Mouse (Mus musculus) forebrain, embryonic 11.5 days (tissue): ENCODE measurements around the gene Prrt3. TPM values are rescaled to one million over a fixed set of nuclear protein-coding genes. Genes with fewer than 3 reads are reported as not detected.

Experiments
- ATAC-seq: fragments of 200-750 bp; cut with Nextera tagmentation; replicated peaks from 2 replicates; pipeline ENCODE4 v1.8.0; 2017; ENCODE audit warnings: moderate TSS enrichment; ENCODE audit not compliant: low FRiP score
- DNase-seq: peaks from one replicate; pipeline ENCODE4 v3.0.0-alpha.2; 2017; ENCODE audit warnings: low spot score
- H3K27ac ChIP-seq: fragments of 300-500 bp; sonication (generic); 2 replicates; pipeline ENCODE4 v1.5.1; 2014; ENCODE audit warnings: low read depth, low read length
- H3K27me3 ChIP-seq: fragments of 300-500 bp; sonication (generic); 2 replicates; pipeline ENCODE4 v1.6.1; 2014; ENCODE audit warnings: mild to moderate bottlenecking, low read length, mixed read lengths; ENCODE audit not compliant: control insufficient read depth, insufficient read depth
- H3K36me3 ChIP-seq: fragments of 300-500 bp; sonication (generic); 2 replicates; pipeline ENCODE4 v1.6.1; 2014; ENCODE audit warnings: mild to moderate bottlenecking, low read length, moderate library complexity, mixed read lengths; ENCODE audit not compliant: control insufficient read depth, insufficient read depth
- H3K4me1 ChIP-seq: fragments of 300-500 bp; sonication (generic); replicated peaks from 2 replicates; pipeline ENCODE4 v1.6.1; 2014; ENCODE audit warnings: low read length, mixed read lengths; ENCODE audit not compliant: control insufficient read depth, insufficient read depth
- H3K4me2 ChIP-seq: fragments of 300-500 bp; sonication (generic); 2 replicates; pipeline ENCODE4 v1.6.1; 2014; ENCODE audit warnings: low read depth, mild to moderate bottlenecking, low read length, moderate library complexity, mixed read lengths; ENCODE audit not compliant: severe bottlenecking
- H3K4me3 ChIP-seq: fragments of 300-500 bp; sonication (generic); 2 replicates; pipeline ENCODE4 v1.5.1; 2014; ENCODE audit warnings: low read depth, low read length
- H3K9ac ChIP-seq: fragments of 300-500 bp; sonication (generic); 2 replicates; pipeline ENCODE4 v1.6.1; 2014; ENCODE audit warnings: low read length
- H3K9me3 ChIP-seq: fragments of 300-500 bp; sonication (generic); 2 replicates; pipeline ENCODE4 v1.6.1; 2016; ENCODE audit warnings: low read length, mixed read lengths; ENCODE audit not compliant: control insufficient read depth
- WGBS: fragments of 180-500 bp; shearing (Covaris S2); extraction: QIAGEN DNeasy Blood & Tissue Kit; methylation state at CpG from one replicate; pipeline ENCODE4 v1.1.7; 2014; 5-methylcytosine and 5-hydroxymethylcytosine counted together
- polyA plus RNA-seq: library from polyadenylated mRNA; unstranded; fragments of >200 nt; fragmentation: Nextera tagmentation; extraction: Ambion mirVana; gene quantifications from 2 replicates; pipeline ENCODE4 v1.2.1, GENCODE M21; 2014

Gene Prrt3
- polyA plus RNA-seq, 1 experiment from 2014 or later = 2.1 TPM

DNA sequence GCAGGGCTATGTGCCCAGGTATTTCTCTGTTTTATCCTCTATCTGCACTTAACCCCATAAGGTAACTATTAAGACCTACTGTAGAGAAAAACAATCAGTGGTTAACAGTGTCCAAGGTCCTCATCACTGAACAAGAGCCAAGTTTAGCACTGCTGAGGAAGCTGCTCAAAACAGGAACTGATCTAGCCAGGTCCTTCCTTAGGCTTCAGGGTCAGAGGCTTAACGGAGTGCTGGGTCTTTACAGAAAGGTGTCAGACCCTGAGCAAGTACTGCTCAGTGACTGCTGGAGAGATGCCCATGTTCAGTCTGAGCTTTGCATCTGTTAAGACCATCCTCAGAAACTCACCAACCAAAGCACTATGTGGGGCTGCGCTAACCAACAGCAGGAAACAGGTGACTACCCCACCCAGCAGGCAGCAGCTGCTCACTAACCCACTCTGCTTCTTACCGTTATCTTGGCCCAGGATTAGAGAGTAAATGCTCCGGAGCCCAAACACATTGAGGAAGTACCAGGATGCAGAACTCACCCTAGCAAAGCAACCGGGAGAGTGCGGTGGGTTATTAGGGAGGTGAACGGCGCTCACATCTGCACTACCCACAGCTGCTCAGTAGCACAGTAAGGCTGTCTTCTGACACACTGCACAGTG is 15.8 kb upstream of the Prrt3 start:
- H3K9me3 ChIP-seq = no peaks in the 10 kb centered on the region
- WGBS = 94% methylated on average over 8 of the region's 8 CpGs
- DNase-seq = no peak

GRCm38 (mm10) chr6:113514600-113514999 is 12.9 kb upstream of the Prrt3 start:
- Histone ChIP-seq H3K4me2 (no peak overlapping the region), H3K9ac (no peak overlapping the region), H3K27ac (no peak overlapping the region), H3K4me1 (no peaks in the 10 kb centered on the region), H3K4me3 (no peak overlapping the region), H3K9me3 (no peaks in the 10 kb centered on the region), H3K36me3 (peaks cover 15% of the 10 kb centered on the region; the same call in 1 of the 2 replicates), H3K27me3 (no peaks in the 10 kb centered on the region)
- WGBS = 98% methylated on average over 3 of the region's 3 CpGs
- ATAC-seq (no peak), DNase-seq (no peak)

More for the DNA sequence above, 15.8 kb upstream of the Prrt3 start:
- no peak overlapping the region for H3K27ac ChIP-seq
- ATAC-seq = no peak
- no peak overlapping the region for H3K9ac ChIP-seq
- peaks cover 23% of the 10 kb centered on the region; the same call in 1 of the 2 replicates for H3K36me3 ChIP-seq
- no peak overlapping the region for H3K4me3 ChIP-seq
- H3K4me2 ChIP-seq = no peak overlapping the region
- H3K27me3 ChIP-seq = no peaks in the 10 kb centered on the region
- no peaks in the 10 kb centered on the region for H3K4me1 ChIP-seq

GRCm38 (mm10) chr6:113513944-113514343 is 12.2 kb upstream of the Prrt3 start:
- ATAC-seq = no peak
- H3K36me3 ChIP-seq = peaks cover 15% of the 10 kb centered on the region; the same call in 1 of the 2 replicates

GRCm38 (mm10) chr6:113508947-113509280 is 7.2 kb upstream of the Prrt3 start:
- ATAC-seq (no peak), DNase-seq (no peak)
- Histone ChIP-seq H3K9me3 (no peaks in the 10 kb centered on the region), H3K9ac (no peak overlapping the region), H3K36me3 (no peaks in the 10 kb centered on the region; the same call in 1 of the 2 replicates), H3K4me2 (no peak overlapping the region), H3K27me3 (no peaks in the 10 kb centered on the region), H3K4me3 (no peak overlapping the region), H3K4me1 (no peaks in the 10 kb centered on the region), H3K27ac (no peak overlapping the region)
- WGBS = 52% methylated on average over 5 of the region's 5 CpGs

More at GRCm38 (mm10) chr6:113513944-113514343, 12.2 kb upstream of the Prrt3 start:
- no peak for DNase-seq
- 98% methylated on average over 6 of the region's 6 CpGs for WGBS
- Histone ChIP-seq H3K9ac (no peak overlapping the region), H3K4me1 (no peaks in the 10 kb centered on the region), H3K27ac (no peak overlapping the region), H3K4me3 (no peak overlapping the region), H3K27me3 (no peaks in the 10 kb centered on the region), H3K4me2 (no peak overlapping the region), H3K9me3 (no peaks in the 10 kb centered on the region)

DNA sequence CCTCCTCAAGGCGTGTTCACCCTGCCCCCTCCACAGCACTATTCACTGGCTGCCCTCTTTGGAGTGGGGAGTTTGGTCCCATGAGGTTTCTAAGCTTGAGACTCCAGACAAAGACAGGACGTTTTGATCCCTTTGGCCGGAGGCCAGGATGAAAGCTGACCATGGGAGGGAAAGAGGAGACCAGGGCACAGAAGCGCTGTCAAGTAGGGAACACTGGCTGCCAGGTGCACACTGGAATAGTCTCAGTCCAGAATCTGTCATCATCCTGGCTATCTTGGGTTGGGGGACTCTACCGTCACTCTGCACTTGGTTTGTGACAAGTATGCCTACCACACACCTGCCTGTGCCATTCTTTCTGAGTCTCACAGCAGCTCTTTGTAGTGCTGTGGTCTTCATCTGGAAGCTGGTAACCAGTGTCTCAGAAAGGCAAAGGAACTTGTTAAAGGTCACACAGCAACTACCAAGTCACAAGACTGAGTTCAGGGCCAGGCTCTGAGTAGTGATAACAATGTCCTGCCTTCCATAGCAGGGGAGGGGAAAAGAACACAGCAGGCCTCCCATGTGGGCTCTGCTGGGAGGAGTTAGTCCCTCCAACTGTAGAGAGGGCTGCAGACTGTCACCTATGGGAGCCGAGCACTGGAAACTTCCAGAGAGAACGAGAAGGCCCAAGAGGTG is 6.7 kb upstream of the Prrt3 start:
- no peaks in the 10 kb centered on the region for H3K27me3 ChIP-seq
- H3K9ac ChIP-seq = no peak overlapping the region
- WGBS = 66% methylated on average over 7 of the region's 7 CpGs
- ATAC-seq (no peak), DNase-seq (no peak)
- no peaks in the 10 kb centered on the region for H3K4me1 ChIP-seq
- no peaks in the 10 kb centered on the region for H3K36me3 ChIP-seq
- H3K9me3 ChIP-seq = no peaks in the 10 kb centered on the region
- H3K27ac ChIP-seq = no peak overlapping the region
- H3K4me3 ChIP-seq = no peak overlapping the region
- H3K4me2 ChIP-seq = no peak overlapping the region

DNA sequence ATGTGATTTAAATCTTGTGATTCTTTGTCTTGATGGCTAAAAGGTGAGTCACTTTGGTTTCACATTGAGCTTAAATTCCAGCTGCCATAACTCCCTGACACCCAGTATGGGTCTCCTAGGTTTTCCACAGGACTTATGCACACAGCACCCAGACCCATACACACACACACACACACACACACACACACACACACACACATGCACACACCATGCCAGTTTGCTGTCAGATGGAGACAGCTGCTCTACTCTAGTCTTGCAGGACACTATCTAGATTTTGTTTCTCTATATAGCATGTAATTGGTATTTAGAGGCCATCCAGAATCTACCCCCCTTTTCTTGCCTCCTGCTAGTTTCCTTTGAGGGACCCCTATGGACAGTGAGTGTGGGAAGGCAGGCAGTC is 5.4 kb upstream of the Prrt3 start:
- Histone ChIP-seq H3K4me1 (no peaks in the 10 kb centered on the region), H3K4me3 (no peak overlapping the region), H3K27ac (no peak overlapping the region), H3K9ac (no peak overlapping the region), H3K4me2 (no peak overlapping the region), H3K36me3 (no peaks in the 10 kb centered on the region), H3K9me3 (no peaks in the 10 kb centered on the region), H3K27me3 (no peaks in the 10 kb centered on the region)
- DNase-seq (no peak), ATAC-seq (no peak)

- H3K9me3 ChIP-seq = no peaks in the 10 kb centered on the region
- no peak overlapping the region for H3K4me2 ChIP-seq
- peaks cover 3% of the 10 kb centered on the region; the same call in 1 of the 2 replicates for H3K27me3 ChIP-seq
- DNase-seq = no peak
- 91% methylated on average over 1 of the region's 1 CpGs for WGBS
- no peak overlapping the region for H3K4me3 ChIP-seq
- H3K27ac ChIP-seq = no peak overlapping the region
- H3K4me1 ChIP-seq = no peaks in the 10 kb centered on the region; the same call in 1 of the 2 replicates
- no peak for ATAC-seq
- H3K36me3 ChIP-seq = no peaks in the 10 kb centered on the region
- H3K9ac ChIP-seq = no peak overlapping the region
Observed at GRCm38 (mm10) chr6:113505689-113506088, 4.0 kb upstream of the Prrt3 start.

- 44% methylated on average over 2 of the region's 2 CpGs for WGBS
- Histone ChIP-seq H3K4me1 (no peaks in the 10 kb centered on the region; the same call in 1 of the 2 replicates), H3K9ac (no peak overlapping the region), H3K27ac (no peak overlapping the region), H3K36me3 (no peaks in the 10 kb centered on the region), H3K27me3 (peaks cover 3% of the 10 kb centered on the region; the same call in 1 of the 2 replicates), H3K4me3 (no peak overlapping the region), H3K9me3 (no peaks in the 10 kb centered on the region), H3K4me2 (no peak overlapping the region)
- DNase-seq = no peak
- ATAC-seq = no peak
Observed at GRCm38 (mm10) chr6:113502801-113503200, 1.1 kb upstream of the Prrt3 start.

GRCm38 (mm10) chr6:113499346-113499745 is 2.4 kb downstream of the Prrt3 start:
- no peaks in the 10 kb centered on the region for H3K36me3 ChIP-seq
- no peak for DNase-seq
- no peaks in the 10 kb centered on the region; the same call in 1 of the 2 replicates for H3K4me1 ChIP-seq
- 83% methylated on average over 6 of the region's 6 CpGs for WGBS
- no peak overlapping the region for H3K4me3 ChIP-seq
- H3K27me3 ChIP-seq = peaks cover 9% of the 10 kb centered on the region
- H3K9me3 ChIP-seq = no peaks in the 10 kb centered on the region
- H3K9ac ChIP-seq = no peak overlapping the region
- no peak for ATAC-seq
- no peak overlapping the region for H3K27ac ChIP-seq
- no peak overlapping the region for H3K4me2 ChIP-seq
